Mouse (Mus musculus) hindlimb bud, embryonic 11.5 days (tissue): Measurements from ENCODE around the gene Focad.
"Not testable (repeated sequence)": the region's sequence is repeated elsewhere in the genome, so short reads cannot be mapped to it uniquely, and the experiment has no call there.

Experiments
- DNase-seq: peaks from one replicate; pipeline ENCODE4 v3.0.0-alpha.2; 2012; ENCODE audit warnings: low read depth, low spot score; ENCODE audit errors: extremely low spot score

Gene Focad

DNA sequence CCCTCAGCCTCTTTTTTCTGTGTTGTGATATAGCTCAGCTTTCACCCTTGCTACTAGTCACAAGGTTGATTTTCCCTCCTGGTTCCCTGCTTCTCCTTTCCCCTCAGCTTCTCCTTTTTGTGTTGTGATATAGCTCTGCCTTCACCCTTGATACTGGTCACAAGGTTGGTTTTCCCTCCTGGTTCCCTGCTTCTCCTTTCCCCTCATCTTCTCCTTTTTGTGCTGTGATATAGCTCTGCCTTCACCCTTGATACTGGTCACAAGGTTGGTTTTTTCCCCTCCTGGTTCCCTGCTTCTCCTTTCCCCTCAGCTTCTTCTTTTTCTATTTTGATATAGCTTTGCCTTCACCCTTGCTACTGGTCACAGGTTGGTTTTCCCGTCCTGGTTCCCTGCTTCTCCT, 295.6 kb downstream of the Focad start:
- no peak for DNase-seq

DNA sequence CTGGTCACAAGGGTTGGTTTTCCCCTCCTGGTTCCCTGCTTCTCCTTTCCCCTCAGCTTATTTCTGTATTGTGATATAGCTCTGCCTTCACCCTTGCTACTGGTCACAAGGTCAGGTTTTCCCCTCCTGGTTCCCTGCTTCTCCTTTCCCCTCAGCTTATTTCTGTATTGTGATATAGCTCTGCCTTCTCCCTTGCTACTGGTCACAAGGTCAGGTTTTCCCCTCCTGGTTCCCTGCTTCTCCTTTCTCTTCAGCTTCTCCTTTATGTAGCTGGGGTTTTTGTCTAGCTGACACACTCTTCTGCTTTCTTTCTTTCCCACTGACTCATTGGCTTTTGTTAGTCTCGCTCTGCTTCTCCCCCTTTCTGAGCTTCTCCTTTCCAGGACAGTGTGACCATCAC, 296.2 kb downstream of the Focad start:
- DNase-seq: not testable (repeated sequence)

DNA sequence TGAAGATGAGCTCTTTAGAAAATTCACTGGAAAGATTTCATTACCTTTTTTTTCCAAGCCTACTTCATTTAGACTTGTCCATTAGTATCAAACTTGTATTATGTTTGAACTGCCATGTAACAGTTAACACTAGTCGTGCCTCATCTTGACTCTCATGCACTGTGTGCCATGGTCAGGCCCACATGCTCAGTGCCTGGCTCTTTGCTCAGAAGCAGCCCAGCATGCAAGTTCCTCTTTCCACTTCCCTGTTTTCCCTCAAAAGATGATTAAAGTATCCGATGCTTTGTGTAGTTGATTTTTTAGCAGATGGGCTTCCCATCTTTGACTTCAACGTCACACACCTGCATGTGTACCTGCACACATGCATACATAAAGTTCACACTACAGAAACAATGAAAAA, 301.3 kb downstream of the Focad start:
- DNase-seq: no peak

DNA sequence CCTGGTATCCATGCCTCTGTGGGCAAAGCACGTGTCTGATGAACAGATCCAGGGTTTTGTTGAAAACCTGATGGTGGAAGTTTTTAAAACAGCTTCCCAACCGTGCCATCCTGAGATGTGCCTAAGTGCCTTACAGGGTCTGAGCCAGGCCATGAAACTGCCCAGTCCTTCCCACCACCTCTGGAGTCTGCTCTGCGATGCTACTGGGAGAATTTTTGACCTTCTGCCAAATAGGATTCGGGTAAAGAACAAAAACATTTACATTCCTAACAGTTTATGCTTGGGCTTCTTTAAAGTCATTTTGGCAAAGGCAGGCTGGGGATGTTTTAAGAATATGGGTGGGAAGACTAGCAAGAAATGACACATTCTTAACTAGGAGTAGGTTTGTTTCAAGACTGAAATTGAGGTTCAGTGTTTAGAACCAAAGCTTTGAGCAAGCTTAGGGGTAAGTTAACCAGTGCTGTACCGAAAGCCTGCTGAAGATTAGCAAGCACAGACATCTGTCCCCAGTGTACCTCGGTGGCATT, 302.6 kb downstream of the Focad start:
- no peak for DNase-seq

DNA sequence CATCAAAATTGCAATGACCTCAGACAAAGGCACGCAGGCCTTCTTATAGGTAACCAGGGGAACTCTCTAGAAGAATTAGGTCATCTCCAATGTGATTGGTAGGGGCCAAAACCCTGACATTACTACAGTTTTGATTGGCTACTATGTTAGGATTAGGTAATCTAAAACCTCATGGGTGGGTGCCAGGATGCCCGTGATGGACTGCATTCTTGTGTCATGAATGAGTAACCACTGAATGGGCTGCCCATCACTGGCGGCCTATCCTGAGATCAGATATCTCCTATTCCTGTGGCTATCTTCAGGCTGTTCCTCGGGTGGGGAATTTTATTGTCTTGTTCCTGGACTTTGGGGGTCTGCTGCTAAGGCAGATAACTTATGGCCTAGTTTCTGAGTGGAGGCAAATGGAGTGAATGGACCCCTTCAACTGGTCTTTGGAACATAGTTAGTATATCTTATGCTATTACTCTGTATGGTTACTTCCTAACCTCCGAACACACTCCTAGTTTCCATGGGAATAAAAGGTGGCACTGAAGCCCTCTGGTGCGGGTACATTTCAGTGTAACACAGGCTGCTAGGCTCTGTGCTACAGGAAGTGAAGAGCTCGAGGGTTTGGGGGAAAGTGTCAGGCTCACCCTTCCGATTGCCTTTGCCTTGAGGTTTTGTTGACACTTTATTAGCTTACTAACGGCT, 306.0 kb downstream of the Focad start:
- no peak for DNase-seq

DNA sequence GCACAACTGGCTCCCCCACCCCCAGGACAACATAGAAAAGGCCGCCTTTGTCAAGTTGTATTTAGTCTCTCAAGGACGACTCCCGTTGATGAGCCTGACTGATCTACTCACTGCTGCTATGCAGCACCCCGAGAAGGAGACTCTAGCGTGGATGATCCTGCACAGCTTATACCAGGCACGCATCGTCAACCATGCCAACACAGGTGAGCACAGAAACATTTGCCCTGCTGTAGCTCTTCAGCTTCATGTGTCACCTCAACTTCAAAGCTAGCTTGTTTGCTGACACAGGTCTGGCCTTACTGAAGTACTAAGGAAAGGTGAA, 306.5 kb downstream of the Focad start:
- no peak for DNase-seq

DNA sequence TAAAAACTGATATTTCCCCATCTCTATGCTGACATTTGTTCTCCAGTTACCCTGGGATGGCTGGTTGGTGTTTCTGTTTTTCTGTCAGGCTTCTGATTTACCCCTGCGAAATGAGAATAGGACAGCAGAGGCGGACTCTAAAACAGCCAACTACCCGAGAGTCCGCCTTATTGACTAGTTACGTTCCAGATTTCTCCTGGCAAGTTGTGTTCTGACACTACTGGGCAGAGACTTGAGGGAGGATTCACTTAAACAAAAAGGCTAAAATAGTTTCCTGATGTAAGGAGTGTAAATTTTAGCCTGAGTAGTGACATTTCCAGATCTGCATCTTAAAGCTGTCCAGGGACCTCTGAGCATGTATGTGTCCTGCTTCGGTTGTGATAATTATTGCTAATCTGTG, 308.5 kb downstream of the Focad start:
- DNase-seq: no peak

DNA sequence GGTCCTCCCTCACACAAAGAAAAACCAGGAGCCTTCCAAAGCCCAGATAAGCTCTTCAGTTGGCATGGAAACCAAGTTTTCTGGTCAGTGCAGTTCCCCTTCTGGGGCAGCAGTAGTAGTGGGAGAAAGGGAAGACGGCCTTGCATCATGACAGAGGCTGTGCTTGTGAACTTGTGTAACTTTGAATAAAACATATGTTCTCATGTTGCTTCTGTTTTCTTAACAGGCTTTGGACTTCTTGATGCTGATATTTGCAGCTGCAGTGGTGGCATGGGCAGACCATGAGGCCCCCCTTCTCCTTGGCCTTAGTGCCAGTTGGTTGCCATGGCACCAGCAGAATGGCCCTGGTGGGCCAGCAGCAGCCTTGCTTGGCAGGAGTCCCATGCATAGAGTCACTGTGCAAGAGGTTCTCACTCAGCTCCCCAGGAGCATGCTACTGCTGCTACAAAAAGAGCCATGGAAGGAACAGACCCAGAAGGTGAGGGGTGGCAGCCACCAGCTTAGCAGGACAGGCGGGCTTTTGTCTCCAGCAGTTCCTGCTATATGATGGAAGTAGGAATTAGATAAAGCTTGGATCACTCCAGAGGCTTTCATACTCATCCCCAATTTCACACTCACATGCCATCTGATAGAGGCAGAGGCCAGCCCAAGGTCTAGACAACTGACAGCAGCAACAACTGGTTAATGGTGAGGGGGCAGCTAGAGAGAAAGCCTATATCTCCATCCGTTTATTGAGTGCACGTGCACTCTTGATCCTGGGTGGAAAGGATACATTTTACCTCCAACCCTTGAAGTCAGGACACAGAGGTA, 312.7 kb downstream of the Focad start:
- no peak for DNase-seq

DNA sequence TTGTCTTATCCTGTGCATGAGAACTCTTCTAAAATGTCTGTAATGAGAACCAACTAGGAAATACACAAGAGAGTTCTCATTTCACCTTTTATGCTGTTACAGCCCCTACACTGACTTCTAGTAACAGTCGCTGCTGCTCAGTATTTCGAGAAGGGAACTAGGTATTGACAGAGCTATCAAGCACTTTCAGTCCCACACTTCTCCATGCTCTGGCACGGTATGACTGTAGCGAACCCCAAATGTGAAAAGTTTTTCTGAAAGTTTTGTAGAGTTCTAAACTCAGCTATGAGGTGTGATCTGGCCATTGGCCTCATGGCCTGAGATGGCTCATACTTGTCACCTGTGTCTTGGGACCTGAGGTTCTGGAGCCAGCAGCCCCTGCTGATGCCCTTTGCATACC, 314.9 kb downstream of the Focad start:
- no peak for DNase-seq

DNA sequence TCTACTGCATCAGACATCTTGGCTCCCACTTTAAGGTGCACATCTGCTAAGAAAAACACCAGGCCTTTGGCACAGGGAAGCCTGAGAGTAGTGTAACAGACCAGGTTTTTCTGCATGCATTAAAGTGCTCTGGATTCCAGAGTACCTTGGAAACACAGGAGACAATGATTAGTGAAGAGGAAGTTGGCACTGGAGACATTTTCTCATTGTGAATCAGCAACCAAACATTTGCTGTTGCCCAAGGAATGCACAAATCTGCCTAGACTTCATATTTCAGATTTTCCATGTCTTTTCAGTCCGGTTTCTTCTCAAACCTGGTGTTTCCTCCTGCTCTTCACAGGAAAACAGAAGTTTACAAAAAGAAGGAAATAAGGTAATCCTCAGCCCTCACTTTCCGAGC, 317.9 kb downstream of the Focad start:
- no peak for DNase-seq

DNA sequence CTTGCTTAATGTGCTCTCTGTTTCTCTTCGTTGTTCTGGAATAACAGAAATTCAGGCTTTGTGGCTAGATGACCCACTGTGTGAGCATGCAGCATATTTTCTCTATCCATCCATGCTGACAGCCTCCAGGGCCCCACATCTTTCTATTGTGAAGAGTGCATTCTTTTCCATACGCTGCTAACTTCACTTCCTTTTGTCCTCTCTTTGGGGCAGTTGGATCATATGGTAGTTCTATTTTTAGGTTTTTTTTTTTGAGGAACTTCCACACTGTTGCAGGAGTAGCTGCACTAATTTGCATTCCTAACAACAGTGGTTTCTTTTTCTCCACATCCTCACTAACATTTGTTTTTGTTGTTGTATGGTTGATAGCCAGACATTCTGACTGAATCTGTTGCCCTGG, 320.6 kb downstream of the Focad start:
- no peak for DNase-seq

DNA sequence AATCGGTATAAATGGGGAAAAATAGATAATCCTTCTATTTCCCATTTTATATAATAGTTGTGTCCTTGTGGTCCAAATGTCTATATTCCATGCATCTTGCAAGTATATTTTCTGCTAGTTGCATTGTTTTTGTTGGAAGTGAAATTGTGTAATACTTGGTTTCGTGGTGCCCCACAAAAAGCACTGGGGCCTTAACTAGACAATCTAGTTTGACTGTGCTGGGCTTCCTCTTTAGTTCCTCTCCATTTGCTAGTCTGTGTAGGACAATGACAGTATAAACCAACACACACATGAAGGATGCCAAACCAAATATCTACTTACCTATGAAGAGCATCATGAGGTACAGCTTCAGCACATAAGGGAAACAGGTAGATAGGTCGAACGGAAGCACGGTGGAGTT, 324.9 kb downstream of the Focad start:
- DNase-seq: no peak

DNA sequence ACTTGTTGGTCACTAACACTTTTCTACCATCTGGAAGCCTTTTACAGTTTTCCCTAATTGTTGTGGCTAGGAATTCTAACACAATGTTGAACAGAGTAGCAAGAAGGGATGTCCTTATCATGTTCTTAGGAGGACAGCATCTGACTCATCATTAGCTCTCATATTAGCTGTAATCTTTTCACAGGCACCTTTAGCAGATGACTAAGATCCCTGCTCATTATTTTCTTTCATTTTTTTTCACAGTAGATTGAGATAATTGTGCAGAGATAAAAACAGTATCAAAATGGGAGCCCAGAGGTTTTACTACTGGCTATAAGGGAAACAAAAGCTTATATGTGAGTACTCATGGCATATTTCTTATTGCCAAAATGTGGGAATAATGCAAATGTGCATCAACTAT, 330.1 kb downstream of the Focad start:
- no peak for DNase-seq

DNA sequence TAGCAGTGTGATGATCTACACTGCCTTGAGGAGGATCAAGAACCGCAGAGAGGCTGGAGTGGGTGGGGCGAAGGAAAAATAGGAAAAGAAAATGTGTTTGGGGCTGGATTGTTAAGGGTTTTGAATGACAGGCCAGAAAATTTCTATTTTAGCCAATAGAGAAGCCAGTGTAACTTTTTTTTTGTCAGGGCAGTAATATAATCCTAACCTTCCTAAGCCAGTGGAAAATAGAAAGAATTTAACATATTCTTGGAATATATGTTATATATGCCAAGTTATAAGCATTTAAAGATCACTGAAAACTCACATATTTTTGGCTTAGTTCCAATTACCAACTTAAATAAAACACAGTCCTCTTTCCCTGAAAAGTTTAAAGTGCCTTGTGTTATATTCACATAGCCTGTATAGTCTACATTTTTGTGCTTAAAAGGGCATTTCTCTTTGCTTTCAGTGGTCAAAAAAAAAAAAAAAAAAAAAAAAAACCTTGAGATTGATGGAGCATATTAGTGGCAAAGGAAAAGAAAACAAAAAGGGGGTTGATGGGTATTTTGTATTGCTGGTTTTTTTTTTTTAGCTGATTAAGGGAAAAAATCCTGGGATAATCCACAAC, 333.3 kb downstream of the Focad start:
- DNase-seq: no peak

DNA sequence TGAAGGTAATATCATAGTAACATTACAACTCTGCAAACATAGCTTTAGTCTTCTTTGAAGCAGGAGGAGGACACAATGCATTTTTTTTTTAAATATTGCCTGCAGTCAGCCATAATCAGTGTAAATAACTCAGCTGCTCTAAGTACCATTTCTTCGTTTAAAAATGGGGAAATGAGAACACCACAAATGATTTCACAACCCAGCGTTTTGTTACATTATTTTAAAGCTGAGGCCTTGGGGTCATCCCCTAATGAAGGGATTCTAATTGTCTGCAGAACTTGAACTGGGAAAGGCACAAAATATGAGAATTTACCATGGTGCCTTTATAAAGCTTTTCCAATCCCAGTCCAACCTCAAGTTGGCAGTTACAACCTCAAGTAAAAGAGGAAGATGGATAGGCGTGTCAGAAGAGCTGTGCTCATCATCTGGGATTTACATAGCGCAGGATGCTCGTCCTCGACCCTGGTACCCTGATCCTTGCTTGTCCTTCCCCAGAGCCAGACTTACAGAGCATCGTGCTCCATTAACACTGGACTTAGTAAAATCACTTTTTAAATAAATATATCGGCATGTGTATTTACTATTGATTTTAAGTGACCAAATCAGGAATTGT, 338.1 kb downstream of the Focad start:
- DNase-seq: no peak

DNA sequence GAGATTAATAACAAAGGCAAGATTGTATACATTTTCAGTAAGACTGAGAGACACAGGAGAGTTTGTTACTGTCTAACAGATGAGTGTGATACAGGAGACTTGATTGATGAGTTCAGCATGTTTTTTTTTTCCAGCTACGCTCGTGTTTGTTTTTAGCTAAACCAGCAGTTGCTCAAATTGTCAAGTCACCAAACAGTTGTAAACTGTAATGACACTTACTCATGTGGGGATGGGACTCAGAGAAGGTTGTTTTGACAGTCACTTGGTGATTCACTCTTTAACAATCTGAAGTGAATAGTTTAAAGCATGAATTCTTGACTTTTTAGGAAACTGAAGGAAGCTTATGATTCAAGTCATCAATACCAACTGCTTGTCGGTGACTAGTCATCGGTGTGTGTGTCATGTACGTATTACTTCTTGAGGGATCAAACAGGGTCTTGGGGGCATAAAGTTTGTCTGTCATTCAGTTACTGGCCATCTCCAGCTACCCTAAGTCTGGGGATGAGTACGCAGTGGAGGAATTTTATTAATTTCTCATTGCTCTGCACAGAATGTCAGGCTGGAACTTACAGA, 342.2 kb downstream of the Focad start:
- no peak for DNase-seq

DNA sequence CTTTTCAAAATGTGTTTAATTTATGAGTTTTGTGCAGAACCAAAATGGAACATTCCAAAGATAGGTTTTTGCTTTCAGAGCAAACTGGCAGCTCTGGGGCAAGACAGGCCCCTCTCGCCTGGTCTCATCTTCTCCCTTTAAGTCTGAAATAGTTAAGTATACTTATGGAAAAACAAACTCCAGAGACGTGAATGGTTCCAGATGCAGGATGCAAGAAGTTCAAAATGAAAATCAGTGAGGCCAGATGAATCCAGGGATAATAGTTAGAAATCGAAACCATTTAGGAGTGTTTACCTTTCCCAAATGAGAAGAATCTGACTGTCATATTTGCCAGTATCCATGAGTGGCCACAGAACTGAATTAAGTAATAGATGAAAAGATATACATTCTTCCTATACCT, 342.7 kb downstream of the Focad start:
- no peak for DNase-seq

DNA sequence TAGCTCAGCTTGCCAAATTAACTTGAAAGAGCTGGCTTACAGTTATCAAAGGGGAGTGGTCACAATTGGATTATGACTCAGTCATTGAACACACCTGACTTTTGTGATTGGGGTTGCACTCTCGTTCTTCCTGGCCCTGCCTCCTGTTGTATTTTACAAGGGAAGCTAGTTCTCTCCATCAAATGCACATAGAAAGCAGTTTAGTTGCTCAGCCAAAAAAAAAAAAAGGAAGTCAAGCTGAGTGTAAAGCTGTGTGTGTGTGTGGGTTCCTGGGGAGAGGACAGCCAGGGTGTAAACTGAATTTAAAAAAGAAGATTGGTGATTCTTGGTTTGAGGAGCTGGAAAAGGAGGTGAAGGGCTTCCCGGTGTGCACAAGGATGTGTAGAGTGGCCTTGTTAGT, 343.5 kb downstream of the Focad start:
- no peak for DNase-seq

DNA sequence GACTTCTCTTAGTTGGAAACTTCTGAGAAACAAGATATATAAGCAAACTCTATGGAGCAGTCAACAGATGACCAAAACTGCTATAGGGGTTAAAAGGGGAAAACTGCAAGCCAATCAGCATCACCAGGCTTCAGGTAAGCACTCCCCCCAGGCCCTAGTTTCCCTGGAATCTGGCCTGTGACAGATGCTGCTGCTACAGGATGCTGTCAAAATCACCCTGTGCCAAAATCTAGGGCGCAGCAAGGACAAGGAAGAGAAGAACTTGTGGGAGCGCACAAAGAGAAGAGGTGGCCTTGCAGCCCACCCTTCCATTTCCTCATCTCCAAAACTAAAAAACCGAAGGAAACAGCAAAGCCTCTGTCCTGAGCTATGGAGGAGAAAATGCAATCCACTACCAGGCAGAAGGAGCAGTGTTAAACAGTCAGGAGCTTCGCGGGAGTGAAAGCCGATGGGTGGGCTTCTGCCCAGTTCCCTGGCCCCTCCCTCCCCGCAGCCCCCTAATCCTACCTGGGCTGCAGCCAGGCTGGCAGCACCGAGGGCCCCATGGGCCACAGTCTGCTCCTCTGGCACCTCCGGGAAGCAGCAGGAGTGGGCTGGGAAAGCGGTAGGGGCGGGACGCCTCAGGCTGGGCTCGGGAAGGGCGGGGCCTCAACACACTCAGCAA, 344.0 kb downstream of the Focad start, which contains the start of gene Hacd4:
Gene Hacd4, minus strand, starts transcription at position 603 of the 664 bp plus-strand sequence.
- no peak for DNase-seq

DNA sequence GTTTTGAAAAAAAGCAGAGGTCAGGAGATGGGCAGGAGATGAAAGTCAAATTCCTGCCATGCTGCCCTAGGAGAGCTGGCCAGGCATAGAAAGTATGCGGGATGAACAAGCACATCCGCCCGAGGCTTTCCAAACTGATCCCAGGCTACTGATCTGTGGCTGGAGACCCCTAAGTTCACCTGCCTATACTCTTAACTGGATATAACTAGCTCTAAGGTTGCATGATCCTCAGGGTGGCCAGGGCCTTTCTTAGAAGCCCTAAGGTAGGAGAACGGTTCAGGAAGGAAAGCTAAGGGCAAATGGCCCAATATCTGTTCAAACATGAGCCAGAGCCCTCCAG, 344.5 kb downstream of the Focad start:
- DNase-seq: no peak

DNA sequence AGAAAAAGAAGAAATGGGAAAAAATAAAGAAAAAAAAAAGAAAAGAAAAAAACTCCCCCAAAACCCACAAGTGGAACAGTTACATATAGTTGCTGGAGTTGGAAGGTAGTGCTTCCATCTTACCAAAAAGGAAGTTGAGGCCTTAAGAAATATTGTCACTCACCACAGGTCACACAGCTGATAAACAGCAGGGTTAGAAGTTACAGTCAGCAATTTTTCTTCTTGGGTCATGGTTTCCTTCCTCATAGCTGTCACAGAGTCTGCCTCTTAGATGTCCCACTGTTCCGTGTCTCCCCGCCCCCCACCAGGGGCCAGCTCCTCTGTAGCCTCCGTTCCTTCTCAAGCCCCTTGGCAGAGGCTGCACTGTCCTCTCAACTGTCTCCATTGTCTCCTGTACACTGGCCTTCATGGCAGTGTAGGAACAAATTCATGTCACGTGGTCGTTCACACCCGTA, 345.3 kb downstream of the Focad start:
- no peak for DNase-seq
